Mouse (Mus musculus): Measurements from ENCODE around the gene Wee2.

DNA sequence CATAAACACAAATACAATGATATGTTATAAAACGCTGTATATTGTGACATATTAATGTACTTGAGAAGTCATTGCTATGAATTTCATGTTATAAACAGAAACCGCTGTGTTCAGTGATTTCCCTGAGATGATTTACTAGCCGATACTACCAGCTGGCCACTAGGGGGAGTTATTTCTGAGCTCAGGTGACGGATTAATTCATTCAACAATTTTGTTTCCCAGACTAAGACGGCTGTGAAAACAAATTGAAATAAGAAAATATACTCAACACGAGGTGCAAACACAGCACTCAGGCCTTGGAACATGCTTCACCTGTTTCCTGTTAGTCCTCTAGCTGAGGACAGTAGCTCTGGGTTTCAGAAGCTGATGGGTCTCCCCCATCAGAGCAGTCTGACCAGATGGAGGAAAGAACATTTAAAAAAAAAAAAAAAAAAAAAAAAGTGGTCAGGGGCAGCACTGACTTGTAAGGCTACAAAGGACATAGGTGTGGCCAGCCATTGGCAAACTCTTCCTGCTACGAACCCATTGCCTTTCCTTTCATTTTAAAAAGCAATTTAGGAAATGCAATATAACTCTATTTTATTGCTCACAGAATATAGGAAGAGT, 15.7 kb downstream of the Wee2 start:
- no peak for TF ChIP-seq POLR2A (IDR thresholded peaks at IDR 0.05; ENCODE audit: extremely low read depth, insufficient read depth, low read length)
- TF ChIP-seq CTCF (IDR thresholded peaks at IDR 0.05; ENCODE audit: low read depth, low read length): peak; percentile 23; the same call in 1 of the 2 replicates
